Mouse (Mus musculus) megakaryocyte-erythroid progenitor cell, adult 5-6 weeks (primary cell): ENCODE results near the gene Slc26a10. TPM values are rescaled to one million over a fixed set of nuclear protein-coding genes. Genes with fewer than 3 reads are reported as not detected.
"Not testable (repeated sequence)": the region's sequence is repeated elsewhere in the genome, so short reads cannot be mapped to it uniquely, and the experiment has no call there.

Experiments used
- ATAC-seq: replicated peaks from 2 replicates; pipeline ENCODE4 v1.8.0; 2016; ENCODE audit warnings: mild to moderate bottlenecking, inconsistent platforms; ENCODE audit not compliant: severe bottlenecking, poor library complexity, low FRiP score, low TSS enrichment
- total RNA-seq, 2 experiments: library from RNA; stranded (forward) in 1 of 2; stranded (reverse) in 1 of 2; fragments of 200-1000, 215-1000 nt in 1 of 2; fragments of >200 nt in 1 of 2; fragmentation: Nextera tagmentation in 1 of 2; gene quantifications; 2 replicates each; pipeline ENCODE4 v1.2.3; 2014 to 2017

The Slc26a10 gene
- total RNA-seq, 2 experiments from 2014 or later = 1.8 TPM; not detected in 1

- ATAC-seq = no peak
Measured at GRCm38 (mm10) chr10:127144536-127144935, 35.9 kb downstream of the Slc26a10 start.

- no peak for ATAC-seq
Measured at GRCm38 (mm10) chr10:127143228-127143627, 37.2 kb downstream of the Slc26a10 start.

GRCm38 (mm10) chr10:127141500-127141899 is 38.9 kb downstream of the Slc26a10 start:
- no peak for ATAC-seq

- peak; percentile 47 for ATAC-seq
Measured at GRCm38 (mm10) chr10:127140971-127141370, 39.5 kb downstream of the Slc26a10 start.

GRCm38 (mm10) chr10:127138328-127139141 is 41.9 kb downstream of the Slc26a10 start:
- ATAC-seq = no peak

DNA sequence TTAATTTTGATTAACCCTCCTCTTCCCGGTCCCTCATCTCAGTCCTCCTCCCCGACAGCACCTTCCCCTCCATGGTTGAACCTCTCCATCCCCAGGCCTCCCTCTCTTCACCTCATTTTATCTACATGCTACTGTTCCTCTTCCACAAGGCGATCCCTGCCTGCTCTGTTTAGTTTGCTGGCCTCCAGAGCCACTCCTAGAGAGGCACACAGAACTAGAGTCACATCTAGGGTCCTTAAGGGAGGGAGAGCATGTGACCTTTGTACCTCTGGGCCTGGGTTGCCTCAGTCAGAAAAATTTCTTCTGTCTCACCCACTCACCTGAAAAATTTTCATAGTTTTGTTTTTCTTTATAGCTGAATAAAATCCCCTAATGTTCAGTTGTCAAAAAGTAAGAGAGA is 42.5 kb downstream of the Slc26a10 start:
- no peak for ATAC-seq

GRCm38 (mm10) chr10:127136510-127136909 is 43.9 kb downstream of the Slc26a10 start:
- peak; percentile 15 for ATAC-seq

- ATAC-seq = peak; percentile 92
Measured at GRCm38 (mm10) chr10:127135118-127135836, 45.2 kb downstream of the Slc26a10 start.

GRCm38 (mm10) chr10:127134394-127135035 is 45.9 kb downstream of the Slc26a10 start:
- ATAC-seq = not testable (repeated sequence)

- no peak for ATAC-seq
Measured at GRCm38 (mm10) chr10:127132469-127132868, 48.0 kb downstream of the Slc26a10 start.

DNA sequence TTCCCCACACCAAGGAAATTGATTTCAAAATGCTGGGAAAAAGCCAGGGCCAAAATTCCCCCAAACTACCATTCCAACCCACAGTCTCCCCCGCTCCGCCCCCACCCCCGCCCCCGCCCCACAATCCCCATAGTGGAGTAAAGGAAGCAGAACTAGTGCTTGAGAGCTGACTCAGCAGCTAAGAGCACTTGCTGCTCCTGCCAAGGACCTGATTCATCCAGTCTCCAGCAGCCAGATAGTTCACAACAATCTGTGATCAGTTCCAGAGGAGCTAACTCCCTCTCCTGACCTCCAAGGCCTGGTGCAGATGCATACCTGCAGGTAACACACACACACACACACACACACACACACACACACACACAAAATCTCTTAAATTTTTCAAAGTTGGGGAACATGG is 51.0 kb downstream of the Slc26a10 start:
- no peak for ATAC-seq

DNA sequence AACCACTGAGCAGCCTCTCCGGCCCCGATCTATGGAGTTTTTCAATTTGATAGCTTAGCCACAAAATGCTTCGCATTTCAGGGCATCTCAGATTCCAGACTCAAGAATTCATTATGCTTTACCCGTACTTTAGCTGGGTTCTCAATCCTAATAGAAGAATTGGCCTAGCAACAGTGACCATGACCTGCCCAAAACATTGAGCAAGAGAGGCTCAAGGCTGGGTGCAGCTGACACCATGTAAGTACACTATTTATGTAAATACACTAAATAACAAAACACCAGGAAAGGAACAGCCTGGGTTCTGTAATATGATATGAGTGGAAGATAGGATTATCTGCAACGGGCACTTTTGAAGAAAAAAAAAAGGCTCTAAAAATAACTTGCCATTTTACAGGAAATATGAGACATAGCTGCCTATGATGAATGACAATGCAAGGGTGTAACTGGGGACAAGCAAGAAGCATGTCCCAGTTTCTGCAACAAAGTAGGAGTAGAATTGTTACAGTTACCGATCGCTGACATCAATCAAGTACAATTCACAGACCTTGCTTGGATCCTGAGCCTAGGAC is 52.6 kb downstream of the Slc26a10 start:
- ATAC-seq = peak; percentile 35

- peak; percentile 23 for ATAC-seq
Measured at GRCm38 (mm10) chr10:127126579-127126978, 53.9 kb downstream of the Slc26a10 start.

GRCm38 (mm10) chr10:127125210-127126001 is 55.0 kb downstream of the Slc26a10 start:
- ATAC-seq = 0 out of 2 replicates have a peak, but pooled peaks have one; percentile 17

GRCm38 (mm10) chr10:127123436-127123805 is 57.0 kb downstream of the Slc26a10 start:
- peak; percentile 11 for ATAC-seq

- ATAC-seq = peak; percentile 36
Measured at GRCm38 (mm10) chr10:127122784-127123435, 57.5 kb downstream of the Slc26a10 start.

GRCm38 (mm10) chr10:127122018-127122417 is 58.4 kb downstream of the Slc26a10 start:
- ATAC-seq = no peak
